Mouse (Mus musculus): ENCODE measurements around the gene Ftsj1.

Ftsj1 gene

GRCm38 (mm10) chrX:8222296-8222677, 29.9 kb downstream of the Ftsj1 start:
- in situ Hi-C loops (cut with MboI; ENCODE audit: unreplicated experiment in 2 of 2) = no loop called here

GRCm38 (mm10) chrX:8219651-8220050, 32.6 kb downstream of the Ftsj1 start:
- in situ Hi-C loops (cut with MboI; ENCODE audit: unreplicated experiment in 2 of 2) = no loop called here

GRCm38 (mm10) chrX:8218114-8218513, 34.1 kb downstream of the Ftsj1 start:
- in situ Hi-C loops (cut with MboI; ENCODE audit: unreplicated experiment in 2 of 2) = no loop called here

GRCm38 (mm10) chrX:8217383-8217782, 34.8 kb downstream of the Ftsj1 start:
- in situ Hi-C loops (cut with MboI; ENCODE audit: unreplicated experiment in 2 of 2) = no loop called here

- in situ Hi-C loops (cut with MboI; ENCODE audit: unreplicated experiment in 2 of 2) = no loop called here
These were observed 40.6 kb downstream of the Ftsj1 start for GRCm38 (mm10) chrX:8211490-8212207.

GRCm38 (mm10) chrX:8209720-8210119, 42.5 kb downstream of the Ftsj1 start:
- in situ Hi-C loops (cut with MboI; ENCODE audit: unreplicated experiment in 2 of 2) = no loop called here

- in situ Hi-C loops (cut with MboI; ENCODE audit: unreplicated experiment in 2 of 2) = no loop called here
These were observed 45.0 kb downstream of the Ftsj1 start for GRCm38 (mm10) chrX:8207224-8207623.

- in situ Hi-C loops (cut with MboI; ENCODE audit: unreplicated experiment in 2 of 2) = no loop called here
These were observed 45.5 kb downstream of the Ftsj1 start for GRCm38 (mm10) chrX:8206694-8207197.

- in situ Hi-C loops (cut with MboI; ENCODE audit: unreplicated experiment in 2 of 2) = no loop called here
These were observed 46.1 kb downstream of the Ftsj1 start, which contains the start of gene Porcn for GRCm38 (mm10) chrX:8206015-8206693. Porcn (minus strand) TSS chrX:8206525.

GRCm38 (mm10) chrX:8205551-8205950, 46.7 kb downstream of the Ftsj1 start:
- in situ Hi-C loops (cut with MboI; ENCODE audit: unreplicated experiment in 2 of 2) = no loop called here

- in situ Hi-C loops (cut with MboI; ENCODE audit: unreplicated experiment in 2 of 2) = no loop called here
These were observed 47.1 kb downstream of the Ftsj1 start for GRCm38 (mm10) chrX:8205088-8205487.

GRCm38 (mm10) chrX:8204076-8204475, 48.1 kb downstream of the Ftsj1 start:
- in situ Hi-C loops (cut with MboI; ENCODE audit: unreplicated experiment in 2 of 2) = no loop called here

- in situ Hi-C loops (cut with MboI; ENCODE audit: unreplicated experiment in 2 of 2) = no loop called here
These were observed 49.1 kb downstream of the Ftsj1 start for GRCm38 (mm10) chrX:8203105-8203504.

- in situ Hi-C loops (cut with MboI; ENCODE audit: unreplicated experiment in 2 of 2) = loop anchor here in 1 of 2 experiments (10.0 kb wide), 1 partner anchor 51 kb away; no protein-coding TSS in a partner anchor
These were observed 58.8 kb downstream of the Ftsj1 start, which contains the start of gene Ebp for GRCm38 (mm10) chrX:8193419-8193723. Ebp (minus strand) TSS chrX:8193512.

GRCm38 (mm10) chrX:8192640-8193418, 59.4 kb downstream of the Ftsj1 start:
- in situ Hi-C loops (cut with MboI; ENCODE audit: unreplicated experiment in 2 of 2) = loop anchor here in 1 of 2 experiments (10.0 kb wide), 1 partner anchor 52 kb away; no protein-coding TSS in a partner anchor

- in situ Hi-C loops (cut with MboI; ENCODE audit: unreplicated experiment in 2 of 2) = loop anchor here in 1 of 2 experiments (10.0 kb wide), 1 partner anchor 53 kb away; no protein-coding TSS in a partner anchor
These were observed 60.0 kb downstream of the Ftsj1 start for GRCm38 (mm10) chrX:8192126-8192639.
